Mouse (Mus musculus) liver, adult 2 months (tissue): ENCODE data around the gene Cd82. TPM values are rescaled to one million over a fixed set of nuclear protein-coding genes. Genes with fewer than 3 reads are reported as not detected.

Source experiments
- DNase-seq: peaks from one replicate; pipeline ENCODE4 v3.0.0-alpha.2; 2011; ENCODE audit warnings: low read depth, low spot score; ENCODE audit errors: extremely low read depth
- H3K27ac ChIP-seq: fragments of 200-500 bp; replicated peaks from 2 replicates; pipeline ENCODE4 v1.5.1; 2012; ENCODE audit warnings: low read depth, mild to moderate bottlenecking, control low read depth, inconsistent platforms, low read length; ENCODE audit not compliant: insufficient read depth
- H3K27me3 ChIP-seq: fragments of 200-500 bp; 2 replicates; pipeline ENCODE4 v1.6.1; 2012; ENCODE audit warnings: mild to moderate bottlenecking, moderate library complexity, low read length, inconsistent platforms; ENCODE audit not compliant: control insufficient read depth, insufficient read depth
- H3K36me3 ChIP-seq: fragments of 200-500 bp; 2 replicates; pipeline ENCODE4 v1.6.1; 2012; ENCODE audit warnings: low read length, inconsistent platforms; ENCODE audit not compliant: control insufficient read depth, insufficient read depth
- H3K4me1 ChIP-seq: fragments of 200-500 bp; 2 replicates; pipeline ENCODE4 v1.6.1; 2011; ENCODE audit warnings: low read length; ENCODE audit not compliant: control insufficient read depth, insufficient read depth
- H3K4me3 ChIP-seq: fragments of 200-500 bp; 2 replicates; pipeline ENCODE4 v1.5.1; 2011; ENCODE audit warnings: low read depth, mild to moderate bottlenecking, control low read depth, low read length, moderate library complexity; ENCODE audit not compliant: insufficient read depth
- H3K79me2 ChIP-seq: fragments of 200-500 bp; 2 replicates; pipeline ENCODE4 v1.6.1; 2012; ENCODE audit warnings: inconsistent platforms, mild to moderate bottlenecking, low read length, moderate library complexity; ENCODE audit not compliant: control insufficient read depth, insufficient read depth
- H3K9ac ChIP-seq: fragments of 200-500 bp; 2 replicates; pipeline ENCODE4 v1.6.1; 2012; ENCODE audit warnings: low read depth, mild to moderate bottlenecking, control low read depth, inconsistent platforms, low read length
- CTCF ChIP-seq: fragments of 200-500 bp; IDR thresholded peaks from 2 replicates; pipeline ENCODE4 v1.5.1; 2011; ENCODE audit warnings: low read depth, low read length, control low read depth
- POLR2A ChIP-seq: fragments of 200-500 bp; IDR thresholded peaks from 2 replicates; pipeline ENCODE4 v1.6.1; 2011; ENCODE audit warnings: low read length, control low read depth; ENCODE audit not compliant: insufficient read depth; ENCODE audit errors: extremely low read depth
- WGBS: fragments of 180-500 bp; shearing (Covaris S2); methylation state at CpG from one replicate; pipeline ENCODE4 v1.1.7; 2018; 5-methylcytosine and 5-hydroxymethylcytosine counted together
- polyA plus RNA-seq: library from polyadenylated mRNA; depleted of rRNA; stranded (reverse); fragments of >200 nt; gene quantifications from 2 replicates; pipeline ENCODE4 v1.2.3, GENCODE M21; 2012
- total RNA-seq: library from RNA; depleted of rRNA; stranded (reverse); fragments of >200 nt; gene quantifications from 2 replicates; pipeline ENCODE4 v1.2.3, GENCODE M21; 2014

The Cd82 gene
- total and polyA plus RNA-seq, 2 experiments, result 81.6 to 148 TPM

DNA sequence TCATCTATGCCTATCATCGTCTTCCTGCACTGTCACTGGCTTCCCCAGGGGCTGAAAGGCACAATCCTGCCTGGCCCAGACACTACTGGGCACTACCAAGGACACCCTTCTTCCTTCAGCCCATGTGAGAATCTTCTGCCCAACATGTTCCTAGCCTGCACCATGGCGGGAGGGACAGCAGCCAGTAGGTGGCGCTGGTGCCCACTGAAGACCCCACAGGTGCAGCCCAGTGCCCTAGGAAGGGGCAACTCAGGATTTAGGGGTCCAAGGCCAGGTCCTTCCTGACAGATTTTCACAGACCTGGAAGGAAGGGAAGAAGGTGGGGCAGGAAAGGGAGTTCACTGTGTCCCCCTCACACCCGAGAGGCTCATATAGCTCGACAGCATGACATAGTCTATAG lies 47.7 kb downstream of the Cd82 start:
- 58% methylated on average over 5 of the region's 5 CpGs for WGBS
- Histone ChIP-seq H3K27me3 (no peaks in the 10 kb centered on the region), H3K36me3 (no peaks in the 10 kb centered on the region; the same call in 1 of the 2 replicates), H3K27ac (no peak overlapping the region), H3K4me3 (no peak overlapping the region), H3K9ac (no peak overlapping the region), H3K4me1 (peaks cover 14% of the 10 kb centered on the region), H3K79me2 (no peaks in the 10 kb centered on the region)
- DNase-seq, result no peak
- peak; percentile 84 for TF ChIP-seq CTCF
- no peak for TF ChIP-seq POLR2A

DNA sequence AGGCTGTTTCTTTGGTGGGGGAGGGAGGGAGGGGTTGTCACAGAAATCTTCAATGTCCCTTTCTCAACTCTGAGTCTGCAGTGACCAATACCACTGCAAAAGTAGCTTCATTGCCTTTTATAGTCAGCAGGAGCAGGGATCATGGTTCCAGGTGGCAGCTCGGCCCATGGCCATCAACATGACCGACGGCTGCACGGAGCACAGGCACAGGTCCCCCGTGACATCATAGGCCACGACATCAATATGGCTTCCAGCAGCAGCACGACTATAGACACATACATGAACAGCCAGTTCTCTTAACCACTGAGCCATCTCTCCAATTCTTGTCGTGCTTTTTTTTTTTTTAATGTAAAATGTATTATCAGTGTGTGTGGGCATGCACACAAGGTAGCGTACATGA lies 48.8 kb downstream of the Cd82 start:
- Histone ChIP-seq H3K36me3 (no peaks in the 10 kb centered on the region), H3K9ac (no peak overlapping the region), H3K4me1 (peaks cover 14% of the 10 kb centered on the region), H3K4me3 (no peak overlapping the region), H3K27me3 (no peaks in the 10 kb centered on the region), H3K27ac (no peak overlapping the region), H3K79me2 (no peaks in the 10 kb centered on the region)
- TF ChIP-seq POLR2A (no peak), CTCF (no peak)
- DNase-seq, result no peak
- WGBS, result 84% methylated on average over 9 of the region's 9 CpGs

DNA sequence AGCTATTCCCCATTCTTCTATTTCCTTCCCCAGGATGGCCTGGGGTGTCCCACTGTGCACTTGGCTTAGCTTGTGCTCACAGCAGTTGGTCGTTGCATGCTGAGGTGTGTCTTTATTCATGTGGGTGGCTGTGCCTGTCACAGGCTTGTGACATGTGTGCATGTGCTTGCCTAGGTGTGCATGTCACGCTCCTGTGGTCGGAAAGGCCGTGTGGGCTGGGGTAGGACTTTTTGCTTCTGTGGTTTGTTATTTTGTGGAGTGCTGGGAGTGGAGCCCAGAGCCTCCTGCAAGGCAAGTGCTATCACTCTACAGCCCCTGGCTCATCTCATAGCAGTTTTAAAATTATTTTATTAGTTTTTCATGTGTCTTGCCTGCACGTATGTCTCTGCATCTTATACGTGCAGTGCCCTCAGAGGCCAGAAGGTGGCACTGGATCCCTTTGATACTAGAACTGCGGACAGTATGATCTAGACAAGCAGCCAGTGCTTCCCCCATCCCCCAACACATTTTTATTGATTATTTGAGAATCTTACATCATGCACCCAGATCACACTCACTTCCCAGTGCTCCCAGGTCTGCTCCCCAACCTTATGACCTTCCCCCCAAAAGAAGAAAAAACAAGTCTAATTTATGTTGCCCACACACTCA lies 49.4 kb downstream of the Cd82 start:
- Histone ChIP-seq H3K9ac (no peak overlapping the region), H3K79me2 (no peaks in the 10 kb centered on the region), H3K27me3 (no peaks in the 10 kb centered on the region), H3K27ac (no peak overlapping the region), H3K36me3 (no peaks in the 10 kb centered on the region), H3K4me3 (no peak overlapping the region), H3K4me1 (peaks cover 14% of the 10 kb centered on the region)
- TF ChIP-seq POLR2A, result no peak
- peak; percentile 74 for TF ChIP-seq CTCF
- 48% methylated on average over 7 of the region's 7 CpGs for WGBS
- DNase-seq, result peak; percentile 88

DNA sequence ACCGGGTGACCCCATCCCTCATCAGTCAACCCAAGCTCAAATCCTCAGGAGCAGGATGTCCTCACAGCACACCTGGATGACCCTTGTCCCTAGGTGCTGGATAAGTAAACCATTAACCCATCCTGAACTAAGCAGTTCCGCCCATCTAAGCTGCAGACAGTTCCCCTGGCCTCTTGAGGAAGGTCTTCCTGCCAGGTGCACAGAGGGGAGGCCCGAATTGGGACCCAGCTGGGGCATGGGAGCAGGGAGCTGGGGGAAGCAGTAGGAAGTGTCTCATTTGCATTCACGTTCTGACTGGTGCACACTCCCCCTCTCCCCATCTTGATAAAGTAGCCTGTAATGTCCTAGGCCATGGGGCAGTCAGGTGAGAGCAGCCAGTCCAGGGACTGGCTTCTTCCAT lies 50.8 kb downstream of the Cd82 start:
- Histone ChIP-seq H3K36me3 (no peaks in the 10 kb centered on the region), H3K27me3 (no peaks in the 10 kb centered on the region), H3K4me1 (peaks cover 12% of the 10 kb centered on the region), H3K9ac (no peak overlapping the region), H3K79me2 (no peaks in the 10 kb centered on the region), H3K27ac (no peak overlapping the region), H3K4me3 (no peak overlapping the region)
- 17% methylated on average over 4 of the region's 4 CpGs for WGBS
- peak; percentile 30 for DNase-seq
- TF ChIP-seq CTCF, result no peak
- no peak for TF ChIP-seq POLR2A

DNA sequence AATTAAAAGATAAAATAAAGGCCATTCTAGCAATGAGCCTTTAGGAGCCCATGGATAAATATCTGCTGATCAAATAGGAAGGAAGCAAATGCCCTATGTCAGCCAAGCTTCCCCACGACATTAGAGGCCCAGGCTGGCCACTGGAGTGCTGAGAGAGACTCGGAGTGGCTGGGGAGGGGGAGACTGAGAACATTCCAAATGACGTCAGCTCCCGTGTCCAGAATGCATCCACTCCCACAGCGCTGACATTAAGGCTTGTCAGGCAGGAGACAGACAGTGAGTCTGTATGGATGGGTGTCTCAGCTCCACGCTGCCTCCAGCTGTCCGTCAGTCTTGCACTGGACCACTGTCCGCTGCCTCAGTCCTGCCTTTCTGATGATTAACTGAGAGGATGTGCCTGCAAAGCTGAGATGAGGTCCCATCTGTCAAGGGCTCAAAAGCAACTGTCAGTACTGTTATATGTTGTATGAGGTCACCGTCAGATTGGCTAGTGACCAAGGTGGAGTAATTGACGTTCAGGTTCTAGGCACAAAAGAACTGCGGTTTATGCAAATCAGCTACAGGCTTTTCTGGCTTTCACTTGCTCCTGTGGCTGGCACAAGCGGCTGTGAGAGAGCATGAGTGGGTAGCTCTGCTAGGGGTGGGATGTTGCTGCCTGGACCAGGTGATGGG lies 51.9 kb downstream of the Cd82 start:
- 70% methylated on average over 12 of the region's 12 CpGs for WGBS
- H3K4me3 ChIP-seq, result no peak overlapping the region

DNA sequence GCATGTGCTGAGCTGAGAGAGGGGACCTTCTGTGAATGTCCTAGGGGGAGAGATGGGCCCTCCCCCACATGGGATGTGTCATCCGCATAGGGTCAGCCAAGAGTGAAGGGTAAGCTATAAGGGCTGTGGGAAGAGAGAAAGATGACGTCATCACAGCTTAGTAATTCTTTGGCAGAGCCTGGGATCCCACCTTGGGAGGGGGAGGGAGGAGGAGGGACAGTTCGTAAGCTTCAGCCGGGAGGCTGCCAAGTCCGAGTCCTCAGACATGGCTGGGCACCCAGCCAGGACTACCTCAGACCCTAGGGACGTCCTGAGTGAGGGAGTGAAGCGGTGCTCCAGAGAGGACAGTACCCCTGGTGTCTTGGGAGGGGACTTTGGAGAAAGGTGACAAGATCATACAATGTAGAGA lies 57.9 kb downstream of the Cd82 start:
- Histone ChIP-seq H3K4me3 (no peak overlapping the region), H3K27ac (no peak overlapping the region), H3K4me1 (no peaks in the 10 kb centered on the region), H3K9ac (no peak overlapping the region), H3K36me3 (no peaks in the 10 kb centered on the region), H3K27me3 (no peaks in the 10 kb centered on the region), H3K79me2 (no peaks in the 10 kb centered on the region)
- no peak for TF ChIP-seq CTCF
- TF ChIP-seq POLR2A, result no peak
- no peak for DNase-seq
- WGBS, result 57% methylated on average over 7 of the region's 7 CpGs

More for the DNA sequence above, 51.9 kb downstream of the Cd82 start:
- Histone ChIP-seq H3K9ac (no peak overlapping the region), H3K79me2 (no peaks in the 10 kb centered on the region), H3K4me1 (peaks cover 2% of the 10 kb centered on the region), H3K27ac (no peak overlapping the region), H3K36me3 (no peaks in the 10 kb centered on the region), H3K27me3 (no peaks in the 10 kb centered on the region)
- no peak for TF ChIP-seq CTCF
- no peak for TF ChIP-seq POLR2A
- no peak for DNase-seq
